ENCODE assay signal across 8 mouse cellular contexts in genomic region chr17:33032900-33033891, GRCm38 (mm10). TPM values are rescaled to one million over a fixed set of nuclear protein-coding genes. Genes with fewer than 3 reads are reported as not detected.
A peak's percentile ranks its signal among the peaks of the same experiment; 100 is the strongest.
DNase-seq lines count a peak whose midpoint lies in the region; ATAC-seq and TF ChIP-seq lines count a peak whose summit lies in the region.

Gene Zfp763 (minus strand): TSS chr17:33033402.

- peak; percentile 89 for DNase-seq in A20 (ENCODE audit: low read depth, low spot score)
- DNase-seq in heart, adult 8-10 months (ENCODE audit: low spot score), result peak; percentile 85
- peak; percentile 92 for DNase-seq in kidney, adult 9 months
- peak; percentile 91 for DNase-seq in limb, embryonic 14.5 days (ENCODE audit: low spot score)
- peak; percentile 93 for DNase-seq in midbrain, postnatal 0 days (ENCODE audit: low spot score)
- peak; percentile 40 to 53 for DNase-seq in spleen, postnatal 14 days (ENCODE audit: low spot score in 2 of 2)

- WGBS in bone marrow, adult 2 months, result 3% methylated on average over 27 of the region's 27 CpGs
- 3% methylated on average over 27 of the region's 27 CpGs for WGBS in embryonic facial prominence, embryonic 15.5 days
- 3% methylated on average over 27 of the region's 27 CpGs for WGBS in limb, embryonic 14.5 days
- 2% methylated on average over 27 of the region's 27 CpGs for WGBS in midbrain, postnatal 0 days

- H3K9ac ChIP-seq in embryonic facial prominence, embryonic 15.5 days, result peak within 1 kb of the TSS; percentile 75
- peak within 1 kb of the TSS; percentile 68 for H3K9ac ChIP-seq in limb, embryonic 14.5 days (ENCODE audit: low read depth, low read length, severe bottlenecking)
- H3K9ac ChIP-seq in midbrain, postnatal 0 days (replicated peaks; ENCODE audit: low read length, poor library complexity, severe bottlenecking), result peak within 1 kb of the TSS; percentile 89

- H3K27me3 ChIP-seq in embryonic facial prominence, embryonic 15.5 days, result no peaks in the 10 kb centered on the region
- H3K27me3 ChIP-seq in limb, embryonic 14.5 days (ENCODE audit: control insufficient read depth, insufficient read depth, low read length), result no peaks in the 10 kb centered on the region
- no peaks in the 10 kb centered on the region for H3K27me3 ChIP-seq in midbrain, postnatal 0 days (ENCODE audit: insufficient read depth, low read length)

- H3K27ac ChIP-seq in bone marrow, adult 2 months (ENCODE audit: control insufficient read depth, insufficient read depth, low read depth, low read length, poor library complexity), result no peak within 1 kb of the TSS
- peak within 1 kb of the TSS; percentile 86 for H3K27ac ChIP-seq in embryonic facial prominence, embryonic 15.5 days (replicated peaks)
- H3K27ac ChIP-seq in limb, embryonic 14.5 days (replicated peaks; ENCODE audit: low read depth, low read length), result peak within 1 kb of the TSS; percentile 77
- H3K27ac ChIP-seq in midbrain, postnatal 0 days (ENCODE audit: low read depth, low read length), result peak within 1 kb of the TSS; percentile 88

- no peak for TF ChIP-seq POLR2A in bone marrow, adult 2 months (IDR thresholded peaks at IDR 0.05; ENCODE audit: borderline replicate concordance, control insufficient read depth, low read depth, low read length)
- TF ChIP-seq POLR2A in limb, embryonic 14.5 days (IDR thresholded peaks at IDR 0.05; ENCODE audit: borderline replicate concordance, extremely low read depth, insufficient read depth, insufficient read length), result peak; percentile 51; the same call in 1 of the 2 replicates

- peak; percentile 95 for ATAC-seq in embryonic facial prominence, embryonic 15.5 days (ENCODE audit: insufficient number of reproducible peaks, low FRiP score, low TSS enrichment, low read depth)
- peak; percentile 98 for ATAC-seq in limb, embryonic 14.5 days (ENCODE audit: low FRiP score, low read depth)
- peak; percentile 100 for ATAC-seq in midbrain, postnatal 0 days (ENCODE audit: low FRiP score)

- H3K36me3 ChIP-seq in embryonic facial prominence, embryonic 15.5 days, result no peaks in the 10 kb centered on the region
- H3K36me3 ChIP-seq in limb, embryonic 14.5 days (ENCODE audit: control insufficient read depth, insufficient read depth, low read length), result no peaks in the 10 kb centered on the region
- no peaks in the 10 kb centered on the region for H3K36me3 ChIP-seq in midbrain, postnatal 0 days (ENCODE audit: insufficient read depth, low read length)

- H3K4me2 ChIP-seq in embryonic facial prominence, embryonic 15.5 days (replicated peaks), result peak within 1 kb of the TSS; percentile 53
- H3K4me2 ChIP-seq in limb, embryonic 14.5 days (replicated peaks; ENCODE audit: low read depth, low read length, severe bottlenecking), result peak within 1 kb of the TSS; percentile 44
- H3K4me2 ChIP-seq in midbrain, postnatal 0 days (ENCODE audit: low read depth, low read length, poor library complexity, severe bottlenecking), result peak within 1 kb of the TSS; percentile 55

- no peaks in the 10 kb centered on the region for H3K4me1 ChIP-seq in bone marrow, adult 2 months (ENCODE audit: control insufficient read depth, insufficient read depth, low read length)
- H3K4me1 ChIP-seq in embryonic facial prominence, embryonic 15.5 days, result 0 out of 2 replicates have a peak, but pooled peaks cover 3% of the 10 kb centered on the region
- H3K4me1 ChIP-seq in limb, embryonic 14.5 days (ENCODE audit: control insufficient read depth, insufficient read depth, low read length), result no peaks in the 10 kb centered on the region
- peaks cover 3% of the 10 kb centered on the region; the same call in 1 of the 2 replicates for H3K4me1 ChIP-seq in midbrain, postnatal 0 days (ENCODE audit: insufficient read depth, low read length)

- TF ChIP-seq CTCF in bone marrow, adult 2 months (IDR thresholded peaks at IDR 0.05; ENCODE audit: control insufficient read depth, insufficient read depth, low read length), result no peak
- peak; percentile 39 for TF ChIP-seq CTCF in midbrain, postnatal 0 days (IDR thresholded peaks at IDR 0.05)

- H3K9me3 ChIP-seq in embryonic facial prominence, embryonic 15.5 days (replicated peaks), result no peaks in the 10 kb centered on the region
- H3K9me3 ChIP-seq in limb, embryonic 14.5 days (ENCODE audit: control insufficient read depth, low read length), result no peaks in the 10 kb centered on the region; the same call in 1 of the 2 replicates
- no peaks in the 10 kb centered on the region for H3K9me3 ChIP-seq in midbrain, postnatal 0 days (ENCODE audit: low read length)

- peak within 1 kb of the TSS; percentile 90 for H3K4me3 ChIP-seq in bone marrow, adult 2 months (replicated peaks; ENCODE audit: control insufficient read depth, low read depth, low read length)
- peak within 1 kb of the TSS; percentile 87 for H3K4me3 ChIP-seq in embryonic facial prominence, embryonic 15.5 days (replicated peaks)
- H3K4me3 ChIP-seq in limb, embryonic 14.5 days (replicated peaks; ENCODE audit: low read length), result peak within 1 kb of the TSS; percentile 64
- H3K4me3 ChIP-seq in midbrain, postnatal 0 days (ENCODE audit: low read depth, low read length), result peak within 1 kb of the TSS; percentile 96

RNA-seq across cellular contexts. Expression of gene Zfp763, which starts in this region (rescaled TPM):
- polyA plus RNA-seq in bone marrow, adult 2 months (2011; ENCODE audit: insufficient read depth, insufficient read length, low replicate concordance, missing spikeins), result 1.8 and 4.5 TPM in 2 replicates
- 13.7 and 13.9 TPM in 2 replicates for polyA plus RNA-seq in embryonic facial prominence, embryonic 15.5 days (2015; fragmentation: Nextera tagmentation; extraction: Ambion mirVana)
- total RNA-seq in heart, adult 8-10 months (2022), result 1 to 10 TPM; 2.0 to 5.4 (median 4.4) TPM
- polyA plus RNA-seq in limb, embryonic 14.5 days (2012; rRNA removed), result 5.5 and 7.6 TPM in 2 replicates
- 13.0 and 15.1 TPM in 2 replicates for polyA plus RNA-seq in limb, embryonic 14.5 days (2014; fragmentation: Nextera tagmentation; extraction: Ambion mirVana)
- 10.8 and 20.8 TPM in 2 replicates for total RNA-seq in midbrain, postnatal 0 days (2014; rRNA removed)
- 18.2 and 19.7 TPM in 2 replicates for polyA plus RNA-seq in midbrain, postnatal 0 days (2015; fragmentation: Nextera tagmentation; extraction: Ambion mirVana)
